Mouse (Mus musculus) liver, embryonic 14.5 days (tissue): ENCODE measurements around the gene Pheta1.

ENCODE experiments used
- CTCF ChIP-seq: IDR thresholded peaks from 2 replicates; pipeline ENCODE4 v1.5.1; 2016; ENCODE audit warnings: antibody characterized with exemption, low read depth, control low read depth
- EP300 ChIP-seq: IDR thresholded peaks from 2 replicates; pipeline ENCODE4 v1.6.1; 2016; ENCODE audit warnings: antibody characterized with exemption, low read depth

DNA sequence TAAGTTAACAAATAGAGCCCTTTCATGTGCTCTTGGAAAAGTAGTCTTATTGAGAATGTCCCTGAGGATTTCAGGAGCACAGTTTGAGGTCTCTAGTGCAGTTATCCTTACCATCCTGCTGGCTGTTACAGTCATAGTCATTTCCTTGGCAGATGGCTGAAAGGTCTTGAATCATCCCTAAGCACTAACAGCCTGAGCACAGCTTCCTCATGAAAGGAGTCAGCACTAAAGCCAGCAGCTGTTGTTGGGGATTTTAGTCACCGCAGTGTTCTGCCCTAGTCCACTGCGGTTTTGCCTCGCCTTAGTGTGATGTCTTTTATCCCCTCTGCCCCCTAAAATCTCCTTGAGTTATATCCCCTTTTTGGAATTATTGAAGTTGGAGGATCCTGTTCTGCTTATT, 41.6 kb upstream of the Pheta1 start:
- TF ChIP-seq CTCF (no peak), EP300 (no peak)
